Mouse (Mus musculus) stomach, postnatal 0 days (tissue): ENCODE data around the gene Olfr462.

Experiments
- CTCF ChIP-seq: IDR thresholded peaks from 2 replicates; pipeline ENCODE4 v1.5.1; 2016; ENCODE audit warnings: antibody characterized with exemption, low read depth, mild to moderate bottlenecking, moderate library complexity
- EP300 ChIP-seq: optimal IDR thresholded peaks from 2 replicates; pipeline ENCODE3; 2016; ENCODE audit warnings: antibody characterized with exemption

GRCm38 (mm10) chr11:87854550-87854949 lies 37.5 kb downstream of the Olfr462 start:
- TF ChIP-seq CTCF (no peak), EP300 (no peak)
